Mouse (Mus musculus) limb, embryonic 11.5 days (tissue): Measurements from ENCODE around the gene Tcl1b1. TPM values are rescaled to one million over a fixed set of nuclear protein-coding genes. Genes with fewer than 3 reads are reported as not detected.
"Not testable (repeated sequence)": the region's sequence is repeated elsewhere in the genome, so short reads cannot be mapped to it uniquely, and the experiment has no call there.

Experiments
- ATAC-seq: fragments of 200-750 bp; cut with Nextera tagmentation; 2 replicates; pipeline ENCODE4 v1.8.0; 2017; ENCODE audit warnings: low read depth; ENCODE audit not compliant: insufficient number of reproducible peaks, low FRiP score, low TSS enrichment
- DNase-seq: peaks from one replicate; pipeline ENCODE4 v3.0.0-alpha.2; 2015; ENCODE audit warnings: low spot score
- H3K27ac ChIP-seq: fragments of 300-500 bp; sonication (generic); replicated peaks from 2 replicates; pipeline ENCODE4 v1.5.1; 2014; ENCODE audit warnings: low read depth, mild to moderate bottlenecking, low read length
- H3K27me3 ChIP-seq: fragments of 300-500 bp; sonication (generic); 2 replicates; pipeline ENCODE4 v1.6.1; 2014; ENCODE audit warnings: mild to moderate bottlenecking, low read length, mixed read lengths; ENCODE audit not compliant: control insufficient read depth, insufficient read depth
- H3K36me3 ChIP-seq: fragments of 300-500 bp; sonication (generic); 2 replicates; pipeline ENCODE4 v1.6.1; 2014; ENCODE audit warnings: mild to moderate bottlenecking, low read length, moderate library complexity, mixed read lengths; ENCODE audit not compliant: control insufficient read depth, insufficient read depth
- H3K4me1 ChIP-seq: fragments of 300-500 bp; sonication (generic); 2 replicates; pipeline ENCODE4 v1.6.1; 2014; ENCODE audit warnings: low read length, mixed read lengths; ENCODE audit not compliant: control insufficient read depth, insufficient read depth
- H3K4me2 ChIP-seq: fragments of 300-500 bp; sonication (generic); 2 replicates; pipeline ENCODE4 v1.6.1; 2014; ENCODE audit warnings: low read depth, mild to moderate bottlenecking, moderate library complexity; ENCODE audit not compliant: severe bottlenecking
- H3K4me3 ChIP-seq: fragments of 300-500 bp; sonication (generic); 2 replicates; pipeline ENCODE4 v1.5.1; 2014; ENCODE audit warnings: low read depth, low read length
- H3K9ac ChIP-seq: fragments of 300-500 bp; sonication (generic); 2 replicates; pipeline ENCODE4 v1.6.1; 2014; ENCODE audit warnings: mild to moderate bottlenecking, low read length
- H3K9me3 ChIP-seq: fragments of 300-500 bp; sonication (generic); 2 replicates; pipeline ENCODE4 v1.6.1; 2016; ENCODE audit warnings: low read length; ENCODE audit not compliant: control insufficient read depth
- WGBS: fragments of 180-500 bp; shearing (Covaris S2); extraction: QIAGEN DNeasy Blood & Tissue Kit; methylation state at CpG from one replicate; pipeline ENCODE4 v1.1.7; 2014; 5-methylcytosine and 5-hydroxymethylcytosine counted together
- polyA plus RNA-seq: library from polyadenylated mRNA; unstranded; fragments of >200 nt; fragmentation: Nextera tagmentation; extraction: Ambion mirVana; gene quantifications from 2 replicates; pipeline ENCODE4 v1.2.1, GENCODE M21; 2014

Tcl1b1 gene
- polyA plus RNA-seq, 1 experiment from 2014 or later: not detected

DNA sequence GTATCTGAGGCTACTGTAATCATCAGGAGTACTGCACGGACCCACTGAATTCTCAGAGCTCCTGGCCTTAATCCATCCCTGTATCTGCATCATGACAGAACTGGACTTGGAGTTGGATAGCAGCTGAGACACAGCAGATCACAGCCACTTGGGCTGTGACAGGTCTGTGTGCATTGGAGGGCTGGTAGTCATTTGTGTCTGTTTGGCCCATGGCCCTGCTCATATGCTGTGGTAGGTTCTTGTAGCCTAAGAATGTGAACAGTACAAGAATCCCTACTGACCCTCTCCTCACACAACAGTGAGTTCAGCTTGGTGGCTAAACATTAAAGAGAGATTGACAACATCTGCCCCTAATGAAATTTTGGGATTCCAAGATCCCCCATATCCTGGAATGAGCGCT is 13.9 kb downstream of the Tcl1b1 start:
- Histone ChIP-seq H3K27ac (no peak overlapping the region), H3K36me3 (no peaks in the 10 kb centered on the region), H3K9me3 (no peaks in the 10 kb centered on the region), H3K27me3 (no peaks in the 10 kb centered on the region), H3K9ac (no peak overlapping the region), H3K4me3 (no peak overlapping the region), H3K4me1 (no peaks in the 10 kb centered on the region), H3K4me2 (no peak overlapping the region)
- DNase-seq (no peak), ATAC-seq (no peak)
- WGBS: 82% methylated on average over 2 of the region's 2 CpGs

DNA sequence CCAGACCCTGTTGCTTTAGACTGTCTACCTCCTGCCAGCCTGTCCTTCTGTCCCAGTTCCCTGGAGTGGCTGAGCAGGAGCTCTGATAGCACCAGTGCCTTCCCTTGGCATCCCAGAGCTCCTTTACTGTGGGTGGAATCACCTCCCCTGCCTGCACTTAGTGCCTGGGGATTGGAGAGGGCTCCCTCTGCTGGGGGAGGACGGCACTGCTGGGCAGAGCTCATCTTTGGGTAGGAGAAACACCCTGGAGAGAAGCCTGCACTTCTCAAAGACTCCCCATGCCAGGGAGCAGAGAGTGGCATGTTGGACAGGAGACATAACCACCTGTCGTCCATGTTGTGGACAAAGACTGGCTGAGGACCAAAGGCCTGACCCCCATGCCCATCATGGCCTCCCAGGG is 14.8 kb downstream of the Tcl1b1 start:
- not testable (repeated sequence) for H3K9ac ChIP-seq, H3K9me3 ChIP-seq, H3K36me3 ChIP-seq, H3K4me1 ChIP-seq, H3K27me3 ChIP-seq, ATAC-seq, H3K4me2 ChIP-seq, H3K4me3 ChIP-seq, DNase-seq, H3K27ac ChIP-seq
- WGBS: 32% methylated on average over 2 of the region's 2 CpGs

DNA sequence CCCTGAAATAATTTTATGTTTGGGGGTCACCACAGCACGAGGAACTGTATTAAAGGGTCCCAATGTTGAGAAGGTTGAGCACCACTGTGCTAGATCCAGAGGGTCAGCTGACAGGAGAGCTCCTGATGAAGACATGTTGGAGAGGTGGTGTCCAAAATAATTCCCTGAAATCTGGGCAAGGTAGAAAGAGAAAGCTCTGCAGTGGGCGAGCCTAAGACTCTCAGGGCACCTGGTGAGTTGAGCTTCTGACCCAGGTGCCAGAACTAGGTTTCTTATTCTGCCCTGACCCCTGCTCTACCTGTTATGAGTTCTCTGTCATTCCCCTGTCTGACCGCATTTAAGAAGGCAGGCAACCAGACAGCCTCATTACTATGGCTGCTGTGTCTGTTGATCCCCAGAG is 16.6 kb downstream of the Tcl1b1 start, which contains the start of gene Tcl1b5:
Tcl1b5 (plus strand) TSS at position 301 of the 400 bp plus-strand sequence.
- H3K36me3 ChIP-seq, H3K4me1 ChIP-seq, H3K27me3 ChIP-seq, DNase-seq, H3K4me3 ChIP-seq, ATAC-seq, H3K9me3 ChIP-seq, H3K9ac ChIP-seq, H3K4me2 ChIP-seq, H3K27ac ChIP-seq: not testable (repeated sequence)
- whole genome bisulfite sequencing: 69% methylated on average over 3 of the region's 3 CpGs

DNA sequence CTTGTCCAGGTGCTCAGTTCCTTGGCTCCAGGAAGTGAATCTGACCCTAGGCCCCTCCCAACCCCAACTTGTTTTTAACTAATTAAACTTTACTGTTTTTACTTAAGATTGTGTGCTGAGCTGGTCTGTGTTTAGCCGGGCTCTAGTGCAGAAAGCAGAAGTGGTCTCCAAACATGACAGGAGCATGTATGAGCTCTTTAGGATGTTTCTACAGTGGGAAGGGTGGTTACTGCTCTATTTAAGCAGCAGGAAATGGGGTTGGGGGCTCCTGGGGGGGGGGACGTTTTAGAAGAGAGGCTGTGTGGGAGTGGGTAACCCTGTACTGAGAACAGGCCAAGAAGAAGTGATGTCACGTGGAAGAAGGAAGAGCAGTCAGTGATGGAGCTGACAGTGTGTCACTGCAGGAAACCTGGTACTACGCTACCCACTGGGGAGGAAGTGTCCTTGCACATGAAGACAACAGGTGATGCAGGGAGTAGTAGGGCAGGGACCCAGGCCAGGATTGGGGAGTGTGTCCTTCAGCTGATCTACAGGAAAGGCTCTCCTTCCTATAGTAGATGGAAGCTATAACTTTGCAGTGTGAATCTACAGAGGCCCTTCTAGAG is 21.7 kb downstream of the Tcl1b1 start:
- not testable (repeated sequence) for DNase-seq, H3K36me3 ChIP-seq, H3K9me3 ChIP-seq, H3K4me2 ChIP-seq, H3K4me1 ChIP-seq, H3K27me3 ChIP-seq, H3K9ac ChIP-seq, ATAC-seq, H3K4me3 ChIP-seq, H3K27ac ChIP-seq
- WGBS: 70% methylated on average over 4 of the region's 4 CpGs

DNA sequence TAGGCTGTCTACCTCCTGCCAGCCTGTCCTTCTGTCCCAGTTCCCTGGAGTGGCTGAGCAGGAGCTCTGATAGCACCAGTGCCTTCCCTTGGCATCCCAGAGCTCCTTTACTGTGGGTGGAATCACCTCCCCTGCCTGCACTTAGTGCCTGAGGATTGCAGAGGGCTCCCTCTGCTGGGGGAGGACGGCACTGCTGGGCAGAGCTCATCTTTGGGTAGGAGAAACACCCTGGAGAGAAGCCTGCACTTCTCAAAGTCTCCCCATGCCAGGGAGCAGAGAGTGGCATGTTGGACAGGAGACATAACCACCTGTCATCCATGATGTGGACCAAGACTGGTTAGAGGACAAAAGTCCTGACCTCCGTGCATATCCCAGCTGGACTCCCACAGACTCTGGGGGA is 29.5 kb downstream of the Tcl1b1 start:
- ATAC-seq, H3K9ac ChIP-seq, H3K9me3 ChIP-seq, DNase-seq, H3K4me3 ChIP-seq, H3K27me3 ChIP-seq, H3K27ac ChIP-seq, H3K36me3 ChIP-seq, H3K4me2 ChIP-seq, H3K4me1 ChIP-seq: not testable (repeated sequence)
- 57% methylated on average over 2 of the region's 2 CpGs for WGBS

DNA sequence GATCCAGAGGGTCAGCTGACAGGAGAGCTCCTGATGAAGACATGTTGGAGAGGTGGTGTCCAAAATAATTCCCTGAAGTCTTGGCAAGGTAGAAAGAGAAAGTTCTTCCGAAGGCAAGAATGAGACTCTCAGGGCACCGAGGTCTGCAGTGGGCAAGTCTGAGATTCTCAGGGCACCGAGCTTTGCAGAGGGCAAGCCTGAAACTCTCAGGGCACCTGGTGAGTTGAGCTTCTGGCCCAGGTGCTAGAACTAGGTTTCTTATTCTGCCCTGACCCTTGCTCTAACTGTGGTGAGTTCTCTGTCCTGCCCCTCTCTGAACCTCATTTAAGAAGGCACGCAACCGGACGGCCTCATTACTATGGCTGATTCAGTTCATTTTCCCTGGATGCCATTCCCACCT is 31.3 kb downstream of the Tcl1b1 start, which contains the start of gene Tcl1b3:
Tcl1b3 (plus strand) TSS at position 301 of the 400 bp plus-strand sequence.
- not testable (repeated sequence) for DNase-seq, H3K4me3 ChIP-seq, H3K4me2 ChIP-seq, H3K27me3 ChIP-seq, H3K9me3 ChIP-seq, H3K9ac ChIP-seq, H3K36me3 ChIP-seq, ATAC-seq, H3K27ac ChIP-seq, H3K4me1 ChIP-seq
- whole genome bisulfite sequencing: 95% methylated on average over 6 of the region's 6 CpGs

DNA sequence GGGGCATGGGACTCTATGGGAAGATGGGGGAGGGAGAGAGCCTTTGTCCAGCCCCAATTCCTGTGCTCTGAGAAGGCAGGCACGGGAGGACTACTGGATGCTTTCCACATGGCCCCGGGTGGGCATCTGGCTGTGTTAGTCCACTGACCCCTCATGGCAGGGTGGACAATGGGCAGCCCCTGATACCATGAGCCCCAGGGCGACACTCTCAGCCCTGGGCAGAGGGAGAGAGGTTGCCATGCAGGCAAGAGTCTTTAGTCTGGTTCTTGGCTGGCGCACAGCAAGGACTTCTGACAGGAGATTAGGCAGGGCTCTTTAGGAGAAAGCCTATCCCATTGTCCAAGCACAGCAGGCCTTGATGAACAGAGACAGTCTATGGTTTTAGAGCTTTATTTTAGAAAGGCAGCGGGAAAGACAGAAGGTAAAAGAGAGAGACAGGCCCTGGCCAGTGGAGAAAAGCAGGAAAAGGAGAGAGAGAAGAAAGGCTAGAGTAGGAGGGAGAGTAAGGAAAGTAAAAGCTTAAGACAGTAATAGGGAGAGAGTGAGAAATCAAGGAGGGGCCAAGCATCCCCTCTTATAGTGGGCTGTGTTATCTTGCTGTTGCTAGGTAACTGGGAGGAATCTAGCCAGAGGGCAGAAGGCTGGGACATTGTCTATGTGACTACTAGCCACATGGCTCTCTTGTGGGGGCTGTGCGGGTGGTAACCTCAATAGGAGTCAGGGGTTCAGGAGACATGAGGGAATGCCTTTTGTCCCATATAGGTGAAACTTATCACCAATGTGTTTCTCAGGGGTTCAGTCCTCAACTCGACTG is 40.4 kb downstream of the Tcl1b1 start:
- 73% methylated on average over 7 of the region's 7 CpGs for WGBS
- DNase-seq, H3K36me3 ChIP-seq, H3K27me3 ChIP-seq, H3K4me1 ChIP-seq, H3K4me2 ChIP-seq, H3K9me3 ChIP-seq, H3K9ac ChIP-seq, H3K4me3 ChIP-seq, ATAC-seq, H3K27ac ChIP-seq: not testable (repeated sequence)

DNA sequence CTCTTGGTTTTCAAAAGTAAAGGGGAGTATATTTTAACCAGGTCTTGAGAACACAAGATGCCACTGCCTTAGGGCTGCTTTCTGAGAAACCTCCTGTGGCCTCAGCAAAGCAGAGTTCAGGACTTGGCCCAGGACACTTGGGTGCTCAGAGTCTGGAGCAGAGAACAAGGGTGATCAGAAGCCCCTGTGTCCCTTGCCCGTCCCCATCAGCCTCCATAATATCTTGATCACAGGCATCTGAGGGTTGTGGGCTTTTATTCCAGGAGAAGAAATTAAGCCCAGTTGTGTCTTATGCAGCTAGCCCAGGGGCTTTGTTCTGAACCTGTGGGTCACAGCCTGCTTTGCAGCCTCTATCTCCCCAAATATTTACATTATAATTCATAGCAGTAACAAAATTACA is 42.2 kb downstream of the Tcl1b1 start, which contains the start of gene Tcl1b4:
Tcl1b4 (plus strand) TSS at position 301 of the 400 bp plus-strand sequence.
- 79% methylated on average over 1 of the region's 1 CpGs for WGBS
- ATAC-seq, H3K27ac ChIP-seq, H3K4me2 ChIP-seq, H3K4me3 ChIP-seq, H3K4me1 ChIP-seq, H3K9me3 ChIP-seq, DNase-seq, H3K9ac ChIP-seq, H3K27me3 ChIP-seq, H3K36me3 ChIP-seq: not testable (repeated sequence)
